Mouse (Mus musculus): Measurements from ENCODE around the gene Vmn1r177.
"Not testable (repeated sequence)": the region's sequence is repeated elsewhere in the genome, so short reads cannot be mapped to it uniquely, and the experiment has no call there.

Vmn1r177 gene

DNA sequence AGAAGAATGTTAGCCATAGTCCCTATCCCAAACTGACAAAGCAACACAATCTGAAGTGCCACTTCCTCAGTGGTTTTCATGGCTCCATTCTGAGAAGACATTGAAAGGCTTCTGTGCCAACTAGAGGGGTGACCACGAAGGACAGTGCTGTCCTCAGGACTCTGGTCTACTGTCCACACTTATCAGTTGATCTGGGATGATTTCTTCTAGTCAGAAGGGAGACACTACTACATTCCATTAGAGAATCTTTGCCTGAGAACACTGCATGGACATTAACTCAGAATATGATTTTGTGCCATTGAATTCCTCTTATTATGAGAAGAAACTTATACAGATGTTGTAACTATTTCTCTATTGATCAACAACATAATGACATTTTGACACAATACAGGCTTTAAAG lies at the start of gene Vmn1r177:
Gene Vmn1r177 (minus strand): TSS at position 101 of the 400 bp plus-strand sequence.
- DNase-seq (ENCODE audit: low read depth): not testable (repeated sequence)

DNA sequence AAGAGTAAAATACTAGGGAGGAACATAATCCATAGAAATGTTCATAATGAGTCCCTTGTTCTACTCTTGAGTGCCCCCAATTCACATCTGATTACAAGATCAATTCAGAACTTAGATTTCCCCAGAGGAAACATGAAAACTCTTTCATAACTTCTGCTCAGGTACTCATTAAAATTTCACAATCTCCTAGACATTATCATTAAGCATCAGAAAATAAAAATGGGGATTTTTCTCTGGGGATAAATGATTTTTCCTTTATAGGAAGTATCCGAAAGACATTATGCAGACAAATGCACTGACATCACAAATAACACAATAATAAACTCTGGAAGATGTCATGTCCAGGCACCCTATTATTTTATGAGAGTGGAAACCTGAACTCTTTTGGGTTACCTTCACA lies 25.5 kb upstream of the Vmn1r177 start, which contains the start of gene Vmn1r178:
Gene Vmn1r178 (plus strand): TSS at position 301 of the 400 bp plus-strand sequence.
- no peak for DNase-seq (ENCODE audit: low read depth)

DNA sequence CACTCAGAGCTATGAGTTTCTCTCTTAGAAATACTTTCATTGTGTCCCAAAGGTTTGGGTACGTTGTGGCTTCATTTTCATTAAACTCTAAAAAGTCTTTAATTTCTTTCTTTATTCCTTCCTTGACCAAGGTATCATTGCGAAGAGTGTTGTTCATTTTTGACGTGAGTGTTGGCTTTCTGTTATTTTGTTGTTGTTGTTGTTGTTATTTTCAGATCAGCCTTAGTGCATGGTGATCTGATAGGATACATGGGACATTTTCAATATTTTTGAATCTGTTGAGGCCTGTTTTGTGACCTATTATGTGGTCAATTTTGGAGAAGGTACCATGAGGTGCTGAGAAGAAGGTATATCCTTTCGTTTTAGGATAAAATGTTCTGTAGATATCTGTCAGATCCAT lies 10.7 kb upstream of the Vmn1r177 start:
- not testable (repeated sequence) for DNase-seq (ENCODE audit: low read depth)

DNA sequence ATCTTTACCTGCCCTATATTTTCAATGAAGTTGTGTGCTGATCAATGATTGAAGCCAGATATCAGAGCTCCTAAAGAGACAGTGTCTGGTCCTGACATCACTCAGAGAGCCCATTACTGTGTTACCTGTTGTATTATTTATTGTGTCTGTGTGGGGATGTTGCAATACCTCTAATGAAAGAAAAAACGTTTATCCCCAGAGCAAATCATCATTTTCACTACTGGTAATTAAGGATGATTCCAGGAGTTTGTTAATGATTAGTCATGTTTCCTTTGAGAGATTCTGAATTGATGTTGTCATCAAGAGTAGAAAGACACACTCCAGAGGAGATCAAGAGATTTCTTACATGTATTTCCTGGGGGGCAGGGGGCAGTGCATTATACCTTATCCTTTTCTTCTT lies 29.0 kb downstream of the Vmn1r177 start, which contains the start of gene Vmn1r176:
Gene Vmn1r176 (minus strand): TSS at position 101 of the 400 bp plus-strand sequence.
- DNase-seq (ENCODE audit: low read depth): not testable (repeated sequence)

Data from NIH3T3 (cell line).